Mouse (Mus musculus): ENCODE measurements around the gene Gm20521. TPM values are rescaled to one million over a fixed set of nuclear protein-coding genes. Genes with fewer than 3 reads are reported as not detected.

Gm20521 gene
- polyA plus RNA-seq, 1 experiment, result not detected

- 88% methylated on average over 2 of the region's 2 CpGs for WGBS
- TF ChIP-seq CTCF (IDR thresholded peaks at IDR 0.05; ENCODE audit: control insufficient read depth, insufficient read depth, low read length) (no peak), POLR2A (IDR thresholded peaks at IDR 0.05; ENCODE audit: borderline replicate concordance, control insufficient read depth, low read depth, low read length) (no peak)
These were observed 14.2 kb downstream of the Gm20521 start for GRCm38 (mm10) chr14:54897445-54897844.

GRCm38 (mm10) chr14:54900383-54900782, 17.1 kb downstream of the Gm20521 start:
- TF ChIP-seq POLR2A (IDR thresholded peaks at IDR 0.05; ENCODE audit: borderline replicate concordance, control insufficient read depth, low read depth, low read length) (no peak), CTCF (IDR thresholded peaks at IDR 0.05; ENCODE audit: control insufficient read depth, insufficient read depth, low read length) (peak; percentile 32)
- Histone ChIP-seq H3K27ac (ENCODE audit: control insufficient read depth, insufficient read depth, low read depth, low read length, poor library complexity) (no peak overlapping the region), H3K4me1 (ENCODE audit: control insufficient read depth, insufficient read depth, low read length) (no peaks in the 10 kb centered on the region; the same call in 1 of the 2 replicates), H3K4me3 (replicated peaks; ENCODE audit: control insufficient read depth, low read depth, low read length) (no peak overlapping the region)
- WGBS, result under 1% methylated on average over 3 of the region's 3 CpGs

More at GRCm38 (mm10) chr14:54897445-54897844, 14.2 kb downstream of the Gm20521 start:
- Histone ChIP-seq H3K4me3 (replicated peaks; ENCODE audit: control insufficient read depth, low read depth, low read length) (no peak overlapping the region), H3K4me1 (ENCODE audit: control insufficient read depth, insufficient read depth, low read length) (no peaks in the 10 kb centered on the region; the same call in 1 of the 2 replicates), H3K27ac (ENCODE audit: control insufficient read depth, insufficient read depth, low read depth, low read length, poor library complexity) (no peak overlapping the region)

- TF ChIP-seq POLR2A (IDR thresholded peaks at IDR 0.05; ENCODE audit: borderline replicate concordance, control insufficient read depth, low read depth, low read length), result no peak
- TF ChIP-seq CTCF (IDR thresholded peaks at IDR 0.05; ENCODE audit: control insufficient read depth, insufficient read depth, low read length), result no peak
- 85% methylated on average over 4 of the region's 4 CpGs for WGBS
- Histone ChIP-seq H3K4me3 (replicated peaks; ENCODE audit: control insufficient read depth, low read depth, low read length) (no peak overlapping the region), H3K27ac (ENCODE audit: control insufficient read depth, insufficient read depth, low read depth, low read length, poor library complexity) (no peak overlapping the region), H3K4me1 (ENCODE audit: control insufficient read depth, insufficient read depth, low read length) (no peaks in the 10 kb centered on the region; the same call in 1 of the 2 replicates)
These were observed 20.4 kb downstream of the Gm20521 start for GRCm38 (mm10) chr14:54903641-54904040.

- TF ChIP-seq POLR2A (IDR thresholded peaks at IDR 0.05; ENCODE audit: borderline replicate concordance, control insufficient read depth, low read depth, low read length) (no peak), CTCF (IDR thresholded peaks at IDR 0.05; ENCODE audit: control insufficient read depth, insufficient read depth, low read length) (no peak)
- Histone ChIP-seq H3K27ac (ENCODE audit: control insufficient read depth, insufficient read depth, low read depth, low read length, poor library complexity) (no peak overlapping the region), H3K4me3 (replicated peaks; ENCODE audit: control insufficient read depth, low read depth, low read length) (no peak overlapping the region), H3K4me1 (ENCODE audit: control insufficient read depth, insufficient read depth, low read length) (no peaks in the 10 kb centered on the region)
- 55% methylated on average over 7 of the region's 7 CpGs for WGBS
These were observed 25.4 kb downstream of the Gm20521 start for GRCm38 (mm10) chr14:54908682-54909081.

DNA sequence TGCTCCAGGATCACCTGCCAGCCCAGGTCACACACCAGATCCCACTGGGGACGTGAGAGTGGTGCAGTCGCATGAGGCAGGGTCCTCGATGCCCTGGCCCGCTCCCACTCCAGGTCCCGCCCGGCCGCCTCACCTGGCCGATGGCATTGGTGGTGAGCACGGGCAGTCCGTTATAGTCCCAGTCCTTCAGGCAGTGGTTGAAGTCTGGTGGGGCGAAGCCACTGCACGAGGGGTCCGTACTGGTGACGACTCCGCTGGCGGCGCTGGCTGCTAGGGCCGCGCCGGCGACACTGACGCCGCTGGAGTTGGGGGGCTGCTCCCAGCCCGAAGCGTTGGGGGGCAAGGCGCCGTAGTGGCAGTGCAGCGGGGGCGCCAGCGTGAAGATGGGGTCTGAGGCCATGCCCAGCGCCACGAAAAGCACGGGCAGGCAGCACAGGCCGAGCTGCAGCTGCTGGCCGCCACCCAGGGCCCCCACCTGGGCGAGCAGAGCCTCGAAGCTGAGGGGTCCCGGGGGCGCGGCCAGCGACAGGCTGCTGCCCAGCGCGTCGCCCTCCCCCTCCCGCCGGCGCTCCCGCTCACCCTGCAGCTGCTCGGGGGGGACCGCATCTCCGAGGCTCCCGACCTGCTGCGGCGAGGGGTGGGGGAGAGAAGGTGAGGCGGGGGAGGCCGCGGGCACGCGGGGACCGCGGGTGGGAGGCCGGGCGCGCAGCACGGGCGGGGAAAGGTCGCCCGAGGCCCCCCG, 29.0 kb downstream of the Gm20521 start:
- TF ChIP-seq POLR2A (IDR thresholded peaks at IDR 0.05; ENCODE audit: borderline replicate concordance, control insufficient read depth, low read depth, low read length) (no peak), CTCF (IDR thresholded peaks at IDR 0.05; ENCODE audit: control insufficient read depth, insufficient read depth, low read length) (no peak)
- 10% methylated on average over 67 of the region's 69 CpGs for WGBS
- H3K4me3 ChIP-seq (replicated peaks; ENCODE audit: control insufficient read depth, low read depth, low read length), result no peak overlapping the region

GRCm38 (mm10) chr14:54912886-54913285, 29.6 kb downstream of the Gm20521 start, which contains the start of gene Slc22a17:
Gene Slc22a17, minus strand, starts transcription at chr14:54913132.
- Histone ChIP-seq H3K4me3 (replicated peaks; ENCODE audit: control insufficient read depth, low read depth, low read length) (no peak within 1 kb of the TSS), H3K27ac (ENCODE audit: control insufficient read depth, insufficient read depth, low read depth, low read length, poor library complexity) (no peak within 1 kb of the TSS), H3K4me1 (ENCODE audit: control insufficient read depth, insufficient read depth, low read length) (no peaks in the 10 kb centered on the region)
- WGBS, result under 1% methylated on average over 28 of the region's 28 CpGs
- TF ChIP-seq CTCF (IDR thresholded peaks at IDR 0.05; ENCODE audit: control insufficient read depth, insufficient read depth, low read length) (no peak), POLR2A (IDR thresholded peaks at IDR 0.05; ENCODE audit: borderline replicate concordance, control insufficient read depth, low read depth, low read length) (peak; percentile 36; the same call in 1 of the 2 replicates)

More for the DNA sequence above, 29.0 kb downstream of the Gm20521 start:
- Histone ChIP-seq H3K4me1 (ENCODE audit: control insufficient read depth, insufficient read depth, low read length) (no peaks in the 10 kb centered on the region), H3K27ac (ENCODE audit: control insufficient read depth, insufficient read depth, low read depth, low read length, poor library complexity) (no peak overlapping the region)

DNA sequence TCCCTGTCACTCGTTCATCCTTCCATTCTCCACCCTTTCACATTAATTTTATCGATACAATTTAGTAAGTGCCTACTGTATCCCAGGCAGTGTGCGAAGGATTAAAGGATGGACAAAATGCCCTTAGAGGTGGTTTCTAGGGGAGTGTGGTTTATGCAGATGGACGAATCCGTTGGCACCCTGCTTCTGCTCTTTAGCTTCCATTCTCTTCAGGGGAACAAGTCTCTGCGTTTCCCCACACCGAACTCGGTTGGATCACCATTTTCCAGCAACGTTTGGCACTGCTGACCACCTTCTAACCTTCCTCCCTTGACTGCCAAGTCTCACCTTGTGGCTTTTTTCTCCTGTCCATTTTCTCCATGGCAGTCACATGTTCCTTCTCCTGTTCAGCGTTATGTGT, 30.1 kb downstream of the Gm20521 start:
- TF ChIP-seq POLR2A (IDR thresholded peaks at IDR 0.05; ENCODE audit: borderline replicate concordance, control insufficient read depth, low read depth, low read length) (no peak), CTCF (IDR thresholded peaks at IDR 0.05; ENCODE audit: control insufficient read depth, insufficient read depth, low read length) (no peak)
- Histone ChIP-seq H3K27ac (ENCODE audit: control insufficient read depth, insufficient read depth, low read depth, low read length, poor library complexity) (no peak overlapping the region), H3K4me1 (ENCODE audit: control insufficient read depth, insufficient read depth, low read length) (no peaks in the 10 kb centered on the region), H3K4me3 (replicated peaks; ENCODE audit: control insufficient read depth, low read depth, low read length) (no peak overlapping the region)
- 19% methylated on average over 10 of the region's 10 CpGs for WGBS

GRCm38 (mm10) chr14:54920076-54920685, 36.9 kb downstream of the Gm20521 start:
- TF ChIP-seq POLR2A (IDR thresholded peaks at IDR 0.05; ENCODE audit: borderline replicate concordance, control insufficient read depth, low read depth, low read length) (no peak), CTCF (IDR thresholded peaks at IDR 0.05; ENCODE audit: control insufficient read depth, insufficient read depth, low read length) (no peak)
- H3K27ac ChIP-seq (ENCODE audit: control insufficient read depth, insufficient read depth, low read depth, low read length, poor library complexity), result no peak overlapping the region; the same call in 1 of the 2 replicates
- no peaks in the 10 kb centered on the region for H3K4me1 ChIP-seq (ENCODE audit: control insufficient read depth, insufficient read depth, low read length)
- H3K4me3 ChIP-seq (replicated peaks; ENCODE audit: control insufficient read depth, low read depth, low read length), result no peak overlapping the region
- 82% methylated on average over 16 of the region's 16 CpGs for WGBS
